Mouse (Mus musculus) bone marrow macrophage, adult 2 months (primary cell): Measurements from ENCODE around the gene Kars. TPM values are rescaled to one million over a fixed set of nuclear protein-coding genes. Genes with fewer than 3 reads are reported as not detected.

Experiments
- H3K27ac ChIP-seq: 2 replicates; pipeline ENCODE4 v1.5.1; 2012; ENCODE audit warnings: low read depth, low read length; ENCODE audit not compliant: insufficient read depth
- H3K4me1 ChIP-seq: 2 replicates; pipeline ENCODE4 v1.6.1; 2012; ENCODE audit warnings: low read length; ENCODE audit not compliant: control insufficient read depth, insufficient read depth
- H3K4me3 ChIP-seq: 2 replicates; pipeline ENCODE4 v1.5.1; 2012; ENCODE audit warnings: mild to moderate bottlenecking, low read length, moderate library complexity; ENCODE audit not compliant: insufficient read depth
- CTCF ChIP-seq: IDR thresholded peaks from 2 replicates; pipeline ENCODE4 v1.5.1; 2012; ENCODE audit warnings: low read depth, mild to moderate bottlenecking, low read length, moderate library complexity
- POLR2A ChIP-seq: IDR thresholded peaks from 2 replicates; pipeline ENCODE4 v1.6.1; 2012; ENCODE audit warnings: mild to moderate bottlenecking, low read depth, low read length, borderline replicate concordance
- polyA plus RNA-seq: library from polyadenylated mRNA; stranded (reverse); fragments of >200 nt; gene quantifications from 2 replicates; pipeline ENCODE4 v1.2.4, GENCODE M21; 2012; ENCODE audit not compliant: missing spikeins, insufficient read depth, insufficient read length

Gene Kars
- polyA plus RNA-seq, 1 experiment, result 53.8 TPM

DNA sequence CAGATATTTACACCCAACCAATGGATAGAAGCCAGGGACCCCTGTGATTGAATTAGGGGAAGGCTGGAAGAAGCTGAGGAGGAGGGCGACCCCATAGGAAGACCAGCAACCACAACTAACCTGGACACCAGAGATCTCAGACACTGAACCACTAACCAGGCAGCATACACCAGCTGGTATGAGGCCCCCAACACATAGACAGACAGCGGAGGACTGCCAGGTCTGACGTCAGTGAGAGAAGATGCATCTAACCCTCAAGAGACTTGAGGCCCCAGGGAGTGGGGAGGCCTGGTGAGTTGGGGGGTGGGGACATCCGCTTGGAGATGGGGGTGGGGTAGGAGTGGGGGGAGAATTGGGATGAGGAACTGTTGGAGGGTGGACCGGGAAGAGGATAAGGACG lies 19.5 kb upstream of the Kars start:
- no peak overlapping the region for H3K27ac ChIP-seq
- H3K4me1 ChIP-seq, result 0 out of 2 replicates have a peak, but pooled peaks cover 6% of the 10 kb centered on the region
- no peak overlapping the region for H3K4me3 ChIP-seq
- TF ChIP-seq POLR2A (no peak), CTCF (no peak)

DNA sequence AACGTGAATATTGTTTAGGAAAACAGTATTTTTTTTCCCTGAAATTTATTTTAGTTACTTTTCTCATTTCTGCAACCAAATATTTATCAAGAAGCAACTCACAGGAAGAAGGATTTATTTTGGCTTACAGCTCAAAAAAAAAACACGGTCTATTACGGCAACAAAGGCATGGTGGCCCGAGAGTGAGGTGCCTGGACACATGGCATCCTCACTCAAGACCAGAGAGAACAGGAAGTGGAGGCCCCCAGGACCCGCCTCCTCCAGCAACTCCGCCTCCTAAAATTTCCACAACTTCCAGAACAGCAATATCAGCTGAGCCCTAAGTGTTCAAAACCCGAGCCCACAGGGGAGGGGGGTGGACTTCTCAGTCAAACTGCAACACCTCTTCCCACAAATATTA lies 18.3 kb upstream of the Kars start:
- TF ChIP-seq CTCF (no peak), POLR2A (no peak)
- no peak overlapping the region for H3K27ac ChIP-seq
- 0 out of 2 replicates have a peak, but pooled peaks cover 6% of the 10 kb centered on the region for H3K4me1 ChIP-seq
- no peak overlapping the region for H3K4me3 ChIP-seq

DNA sequence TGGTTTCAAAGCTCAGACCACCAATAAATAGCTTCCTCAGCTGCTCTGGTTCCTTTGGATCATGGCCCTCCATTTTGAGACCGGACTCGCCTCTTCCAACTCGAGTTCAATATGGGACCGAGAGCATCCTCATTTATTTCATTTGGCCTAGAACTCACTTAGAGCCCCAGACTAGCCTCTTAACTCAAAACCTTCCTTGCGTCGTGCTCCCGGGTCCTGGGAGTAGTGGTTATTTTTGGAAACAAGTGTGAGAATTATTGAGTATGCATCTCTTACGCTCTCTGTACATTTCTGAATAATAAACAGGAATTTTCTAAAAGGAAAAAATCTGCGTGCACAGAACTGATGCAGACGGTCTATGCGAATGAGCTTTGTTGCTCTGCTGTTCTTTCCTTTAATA lies 3.8 kb upstream of the Kars start, which contains the start of gene Gm6793:
Gene Gm6793 (minus strand): TSS at position 101 of the 400 bp plus-strand sequence.
- TF ChIP-seq POLR2A, result no peak
- no peak for TF ChIP-seq CTCF
- H3K27ac ChIP-seq, result no peak within 1 kb of the TSS
- H3K4me1 ChIP-seq, result peaks cover 7% of the 10 kb centered on the region
- H3K4me3 ChIP-seq, result no peak within 1 kb of the TSS

GRCm38 (mm10) chr8:112011816-112012242 lies 706 bp upstream of the Kars start:
- no peak for TF ChIP-seq POLR2A
- no peak for TF ChIP-seq CTCF
- peak overlapping the region; percentile 48 for H3K27ac ChIP-seq
- peak overlapping the region; percentile 80 for H3K4me3 ChIP-seq
- H3K4me1 ChIP-seq, result peaks cover 9% of the 10 kb centered on the region

DNA sequence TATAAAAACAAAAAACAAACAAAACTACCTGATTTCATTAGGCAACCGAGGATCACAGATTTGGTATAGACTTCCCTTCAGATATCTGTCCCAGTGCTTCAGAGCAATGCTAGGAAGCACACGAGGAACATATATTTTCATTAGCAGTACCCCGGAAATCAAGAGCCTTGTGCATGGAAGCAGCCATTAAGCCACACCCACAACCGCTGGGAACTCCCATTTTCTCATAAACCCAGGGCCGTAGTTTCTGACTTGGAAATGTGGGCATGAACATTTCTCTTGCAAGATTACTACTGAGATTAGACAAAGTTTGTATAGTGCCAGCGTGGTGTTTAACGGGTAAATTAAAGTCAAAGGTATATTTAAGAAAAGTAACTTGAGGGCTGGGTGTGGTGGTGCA lies 1.6 kb downstream of the Kars start:
- H3K27ac ChIP-seq, result no peak overlapping the region
- TF ChIP-seq POLR2A, result no peak
- no peak for TF ChIP-seq CTCF
- H3K4me1 ChIP-seq, result peaks cover 12% of the 10 kb centered on the region
- H3K4me3 ChIP-seq, result peak overlapping the region; percentile 80; the same call in 1 of the 2 replicates

GRCm38 (mm10) chr8:112007669-112008068 lies 3.5 kb downstream of the Kars start:
- Histone ChIP-seq H3K4me3 (no peak overlapping the region), H3K27ac (no peak overlapping the region), H3K4me1 (peaks cover 7% of the 10 kb centered on the region; the same call in 1 of the 2 replicates)
- TF ChIP-seq CTCF (no peak), POLR2A (no peak)

GRCm38 (mm10) chr8:112005601-112006000 lies 5.5 kb downstream of the Kars start:
- Histone ChIP-seq H3K27ac (no peak overlapping the region), H3K4me1 (peaks cover 7% of the 10 kb centered on the region; the same call in 1 of the 2 replicates), H3K4me3 (no peak overlapping the region)
- TF ChIP-seq POLR2A (no peak), CTCF (no peak)

DNA sequence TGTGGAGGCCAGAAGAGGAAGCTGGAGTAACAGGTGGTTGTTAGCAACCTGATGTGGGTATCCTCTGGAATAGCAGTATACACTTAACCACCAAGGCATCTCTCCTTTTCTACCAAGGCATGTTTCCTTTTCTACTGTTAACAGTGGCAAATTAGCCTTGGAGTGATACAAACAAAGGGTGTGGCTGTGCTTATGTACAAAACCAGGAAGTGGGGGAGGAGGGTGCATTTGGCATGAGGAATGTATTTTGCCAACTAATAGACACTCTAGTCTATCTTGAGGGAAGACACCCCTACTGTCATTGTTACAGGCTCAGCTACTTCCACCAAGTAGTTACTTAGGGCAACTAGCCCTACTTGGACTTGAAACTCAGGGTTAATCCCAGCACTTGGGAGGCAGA lies 6.4 kb downstream of the Kars start:
- Histone ChIP-seq H3K4me3 (no peak overlapping the region), H3K27ac (no peak overlapping the region), H3K4me1 (peaks cover 7% of the 10 kb centered on the region; the same call in 1 of the 2 replicates)
- TF ChIP-seq POLR2A (no peak), CTCF (no peak)

DNA sequence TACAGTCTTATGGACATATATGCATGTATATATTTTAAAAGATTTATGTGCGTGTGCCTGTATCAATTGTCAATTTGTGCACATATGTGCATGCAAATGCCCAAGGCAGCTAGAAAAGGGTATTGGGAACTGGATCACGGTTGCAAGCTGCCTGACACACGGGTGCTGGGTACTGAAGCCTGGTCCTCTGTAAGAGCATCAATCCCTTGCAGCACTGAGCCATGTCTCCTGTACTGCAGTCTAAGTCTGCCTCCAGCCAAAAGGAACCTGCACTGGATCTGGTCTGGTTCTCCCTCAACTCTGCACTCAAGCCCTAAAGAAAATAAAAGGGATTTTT lies 18.5 kb downstream of the Kars start:
- Histone ChIP-seq H3K27ac (no peak overlapping the region), H3K4me3 (no peak overlapping the region), H3K4me1 (no peaks in the 10 kb centered on the region)
- TF ChIP-seq POLR2A (no peak), CTCF (no peak)

DNA sequence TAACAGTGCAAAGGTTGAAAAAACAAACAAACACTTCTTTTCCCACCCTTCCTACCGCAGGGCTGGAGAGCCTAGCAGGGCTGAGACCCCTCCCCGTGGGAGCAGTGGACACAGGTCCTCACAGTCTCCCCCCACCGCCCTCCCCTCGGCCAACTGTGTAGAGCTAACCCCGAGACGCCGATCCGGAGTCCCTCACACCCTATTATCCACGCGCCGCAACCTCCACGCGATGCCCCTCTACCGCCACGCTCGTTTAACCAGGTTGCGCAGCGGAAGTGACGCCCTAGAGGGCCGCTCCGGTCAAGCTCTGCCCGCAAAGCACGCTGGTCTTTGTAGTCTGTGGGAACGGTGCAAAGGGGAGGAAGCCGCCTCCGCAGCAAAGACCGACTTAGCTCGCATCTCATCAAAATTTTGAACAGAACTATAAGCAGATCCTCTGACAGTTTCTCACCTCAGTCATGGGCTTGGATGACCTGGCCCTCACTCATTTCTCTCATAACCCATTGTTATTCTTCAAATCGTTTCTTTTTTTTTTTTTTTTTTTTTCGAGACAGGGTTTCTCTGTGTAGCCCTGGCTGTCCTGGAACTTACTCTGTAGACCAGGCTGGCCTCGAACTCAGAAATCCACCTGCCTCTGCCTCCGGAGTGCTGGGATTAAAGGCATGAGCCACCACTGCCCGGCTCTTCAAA lies 19.0 kb downstream of the Kars start, which contains the start of gene Adat1:
Gene Adat1 (minus strand): TSS at position 290 of the 690 bp plus-strand sequence.
- Histone ChIP-seq H3K27ac (no peak within 1 kb of the TSS), H3K4me3 (peak within 1 kb of the TSS; percentile 90), H3K4me1 (no peaks in the 10 kb centered on the region)
- TF ChIP-seq CTCF (no peak), POLR2A (no peak)
